Mouse (Mus musculus): Measurements from ENCODE around the gene Zfp142. TPM values are rescaled to one million over a fixed set of nuclear protein-coding genes. Genes with fewer than 3 reads are reported as not detected.

Zfp142 gene
- polyA plus RNA-seq, 1 experiment from 2014 or later: 2.1 TPM

DNA sequence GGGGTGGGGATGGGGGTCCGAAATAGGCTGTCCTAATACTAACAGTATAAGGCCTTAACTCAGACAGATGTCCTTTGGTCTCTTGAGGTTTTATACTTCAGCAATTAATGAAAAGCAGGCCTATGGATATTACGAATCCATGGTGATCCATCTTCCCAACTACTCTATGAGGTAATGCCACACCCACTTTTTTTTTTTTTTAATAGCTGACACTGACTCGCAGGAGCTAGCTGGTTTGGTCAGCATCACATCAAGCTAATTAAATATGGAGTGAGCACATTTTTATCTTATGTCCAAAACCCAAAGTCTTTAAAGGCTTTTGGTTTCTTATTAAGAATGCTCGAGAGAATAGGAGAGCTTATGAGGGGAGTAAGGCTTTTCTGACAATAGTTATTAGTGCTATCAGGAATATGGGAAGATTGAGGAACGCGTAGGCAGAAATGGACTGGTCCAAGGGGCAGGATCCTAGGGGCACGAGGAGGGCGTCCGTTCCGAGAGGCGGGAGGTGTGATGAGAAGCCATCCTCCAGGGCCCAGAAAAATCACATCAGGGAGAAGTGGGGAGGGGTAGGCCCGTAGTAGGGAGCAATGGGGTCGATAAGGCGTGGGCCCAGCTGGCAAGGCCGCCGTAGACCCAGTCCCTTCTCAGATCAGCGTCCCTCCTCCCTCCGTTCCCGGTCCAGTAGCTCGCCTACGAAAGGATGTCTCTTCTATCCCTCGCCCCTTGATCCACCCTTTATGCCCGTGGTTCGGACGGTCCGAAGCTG lies 12.6 kb upstream of the Zfp142 start:
- 5% methylated on average over 26 of the region's 26 CpGs for WGBS
- Histone ChIP-seq H3K27ac (replicated peaks) (peak overlapping the region; percentile 74), H3K4me3 (ENCODE audit: low read depth, low read length) (peak overlapping the region; percentile 61), H3K27me3 (ENCODE audit: control insufficient read depth, insufficient read depth, low read length) (no peaks in the 10 kb centered on the region), H3K4me1 (replicated peaks; ENCODE audit: control insufficient read depth, insufficient read depth) (no peaks in the 10 kb centered on the region; the same call in 1 of the 2 replicates), H3K9me3 (ENCODE audit: control insufficient read depth, low read length) (no peaks in the 10 kb centered on the region), H3K36me3 (ENCODE audit: control insufficient read depth, insufficient read depth, low read length) (peaks cover 8% of the 10 kb centered on the region), H3K4me2 (replicated peaks; ENCODE audit: low read depth) (peak overlapping the region; percentile 84), H3K9ac (ENCODE audit: low read length) (peak overlapping the region; percentile 81)
- TF ChIP-seq EP300 (optimal IDR thresholded peaks at IDR 0.05) (no peak), CTCF (IDR thresholded peaks at IDR 0.05; ENCODE audit: low read depth) (no peak)
- peak; percentile 66 for ATAC-seq (ENCODE audit: low FRiP score, low TSS enrichment)
- no peak for DNase-seq (ENCODE audit: low spot score)

DNA sequence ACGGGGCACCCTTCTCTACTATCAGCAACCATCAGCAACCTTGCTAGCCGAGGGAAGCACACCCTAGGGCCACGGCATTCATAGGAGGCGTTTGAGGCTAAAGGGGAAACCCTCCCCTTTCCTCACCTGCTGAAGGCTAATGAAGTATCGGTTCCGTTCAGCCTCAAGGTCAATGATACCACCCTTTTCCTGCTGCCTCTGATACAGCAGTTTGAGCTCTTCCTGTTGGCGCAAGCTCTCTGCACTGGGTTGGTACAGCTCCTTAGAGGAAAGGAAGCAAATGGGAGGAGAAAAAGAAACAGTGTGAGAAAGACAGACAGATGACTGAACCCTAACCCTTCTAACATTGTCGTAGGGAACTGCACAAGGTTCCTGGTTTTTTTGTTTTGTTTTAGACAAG lies 6.4 kb upstream of the Zfp142 start:
- Histone ChIP-seq H3K4me1 (replicated peaks; ENCODE audit: control insufficient read depth, insufficient read depth) (no peaks in the 10 kb centered on the region), H3K4me2 (replicated peaks; ENCODE audit: low read depth) (no peak overlapping the region), H3K9me3 (ENCODE audit: control insufficient read depth, low read length) (no peaks in the 10 kb centered on the region), H3K36me3 (ENCODE audit: control insufficient read depth, insufficient read depth, low read length) (peaks cover 32% of the 10 kb centered on the region), H3K4me3 (ENCODE audit: low read depth, low read length) (no peak overlapping the region), H3K9ac (ENCODE audit: low read length) (no peak overlapping the region), H3K27me3 (ENCODE audit: control insufficient read depth, insufficient read depth, low read length) (no peaks in the 10 kb centered on the region), H3K27ac (replicated peaks) (no peak overlapping the region)
- no peak for TF ChIP-seq EP300 (optimal IDR thresholded peaks at IDR 0.05)
- no peak for TF ChIP-seq CTCF (IDR thresholded peaks at IDR 0.05; ENCODE audit: low read depth)
- 83% methylated on average over 8 of the region's 8 CpGs for WGBS
- DNase-seq (ENCODE audit: low spot score): no peak
- 0 out of 2 replicates have a peak, but pooled peaks have one; percentile 28 for ATAC-seq (ENCODE audit: low FRiP score, low TSS enrichment)

DNA sequence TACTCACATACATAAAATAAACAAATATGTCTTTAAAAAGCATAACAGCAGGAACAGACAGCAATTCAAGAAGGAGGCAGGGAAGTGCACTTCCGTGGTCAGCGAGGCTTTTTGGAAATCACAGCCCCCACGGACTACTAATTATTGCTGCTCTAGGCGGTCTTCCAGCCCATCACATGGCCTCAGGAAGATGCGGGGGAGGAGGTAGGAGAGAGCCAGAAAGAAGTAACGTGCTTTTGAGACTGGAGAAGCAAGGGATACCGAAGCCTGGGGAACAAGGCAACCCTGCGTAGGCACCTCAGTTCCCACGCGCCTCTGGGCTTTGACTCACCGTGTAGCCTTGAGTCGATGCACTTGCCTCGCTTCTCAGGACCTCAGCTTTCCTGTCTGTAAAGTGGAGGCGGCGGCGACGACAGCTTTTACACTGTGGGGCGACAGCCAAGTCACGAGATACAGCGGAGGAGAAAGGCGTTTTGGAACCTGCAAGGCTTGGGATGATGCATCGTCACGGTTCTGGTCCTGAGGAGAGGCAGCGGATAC lies 743 bp downstream of the Zfp142 start:
- Histone ChIP-seq H3K4me1 (replicated peaks; ENCODE audit: control insufficient read depth, insufficient read depth) (no peaks in the 10 kb centered on the region), H3K9ac (ENCODE audit: low read length) (peak overlapping the region; percentile 73), H3K36me3 (ENCODE audit: control insufficient read depth, insufficient read depth, low read length) (peaks cover 4% of the 10 kb centered on the region; the same call in 1 of the 2 replicates), H3K4me2 (replicated peaks; ENCODE audit: low read depth) (peak overlapping the region; percentile 81), H3K27ac (replicated peaks) (peak overlapping the region; percentile 82), H3K27me3 (ENCODE audit: control insufficient read depth, insufficient read depth, low read length) (no peaks in the 10 kb centered on the region), H3K4me3 (ENCODE audit: low read depth, low read length) (peak overlapping the region; percentile 75), H3K9me3 (ENCODE audit: control insufficient read depth, low read length) (no peaks in the 10 kb centered on the region)
- 0% methylated on average over 24 of the region's 24 CpGs for WGBS
- DNase-seq (ENCODE audit: low spot score) (no peak), ATAC-seq (ENCODE audit: low FRiP score, low TSS enrichment) (no peak)
- no peak for TF ChIP-seq EP300 (optimal IDR thresholded peaks at IDR 0.05)
- no peak for TF ChIP-seq CTCF (IDR thresholded peaks at IDR 0.05; ENCODE audit: low read depth)

- H3K4me2 ChIP-seq (replicated peaks; ENCODE audit: low read depth): no peak overlapping the region
- H3K9me3 ChIP-seq (ENCODE audit: control insufficient read depth, low read length): no peaks in the 10 kb centered on the region
- ATAC-seq (ENCODE audit: low FRiP score, low TSS enrichment) (no peak), DNase-seq (ENCODE audit: low spot score) (no peak)
- H3K9ac ChIP-seq (ENCODE audit: low read length): no peak overlapping the region
- H3K27ac ChIP-seq (replicated peaks): no peak overlapping the region
- H3K4me3 ChIP-seq (ENCODE audit: low read depth, low read length): no peak overlapping the region
- H3K36me3 ChIP-seq (ENCODE audit: control insufficient read depth, insufficient read depth, low read length): peaks cover 3% of the 10 kb centered on the region
- no peaks in the 10 kb centered on the region for H3K4me1 ChIP-seq (replicated peaks; ENCODE audit: control insufficient read depth, insufficient read depth)
- WGBS: 93% methylated on average over 3 of the region's 3 CpGs
- no peak for TF ChIP-seq CTCF (IDR thresholded peaks at IDR 0.05; ENCODE audit: low read depth)
- no peak for TF ChIP-seq EP300 (optimal IDR thresholded peaks at IDR 0.05)
- no peaks in the 10 kb centered on the region for H3K27me3 ChIP-seq (ENCODE audit: control insufficient read depth, insufficient read depth, low read length)
Observed at GRCm38 (mm10) chr1:74584616-74585398, 3.2 kb downstream of the Zfp142 start.

GRCm38 (mm10) chr1:74582621-74583020 lies 5.4 kb downstream of the Zfp142 start:
- Histone ChIP-seq H3K36me3 (ENCODE audit: control insufficient read depth, insufficient read depth, low read length) (peaks cover 10% of the 10 kb centered on the region), H3K9ac (ENCODE audit: low read length) (no peak overlapping the region), H3K4me3 (ENCODE audit: low read depth, low read length) (no peak overlapping the region), H3K4me1 (replicated peaks; ENCODE audit: control insufficient read depth, insufficient read depth) (no peaks in the 10 kb centered on the region), H3K27me3 (ENCODE audit: control insufficient read depth, insufficient read depth, low read length) (no peaks in the 10 kb centered on the region), H3K4me2 (replicated peaks; ENCODE audit: low read depth) (no peak overlapping the region), H3K9me3 (ENCODE audit: control insufficient read depth, low read length) (no peaks in the 10 kb centered on the region), H3K27ac (replicated peaks) (no peak overlapping the region)
- DNase-seq (ENCODE audit: low spot score) (no peak), ATAC-seq (ENCODE audit: low FRiP score, low TSS enrichment) (no peak)
- WGBS: 80% methylated on average over 3 of the region's 3 CpGs
- TF ChIP-seq EP300 (optimal IDR thresholded peaks at IDR 0.05): no peak
- TF ChIP-seq CTCF (IDR thresholded peaks at IDR 0.05; ENCODE audit: low read depth): no peak
